Mouse (Mus musculus): ENCODE measurements around the gene Sp9. TPM values are rescaled to one million over a fixed set of nuclear protein-coding genes. Genes with fewer than 3 reads are reported as not detected.

Sp9 gene
- total and polyA plus RNA-seq, 2 experiments from 2014 or later, result 9.8 to 18.1 TPM

- DNase-seq (peak; percentile 74), ATAC-seq (peak; percentile 58; the same call in 1 of the 2 replicates)
- TF ChIP-seq CTCF (IDR thresholded peaks at IDR 0.05; ENCODE audit: low read depth), result peak; percentile 71
- Histone ChIP-seq H3K9ac (no peak overlapping the region), H3K4me3 (ENCODE audit: low read depth, low read length) (no peak overlapping the region), H3K27ac (ENCODE audit: low read depth, low read length) (no peak overlapping the region), H3K4me1 (ENCODE audit: insufficient read depth) (no peaks in the 10 kb centered on the region), H3K9me3 (ENCODE audit: low read length) (no peaks in the 10 kb centered on the region), H3K4me2 (ENCODE audit: low read depth) (no peak overlapping the region), H3K27me3 (ENCODE audit: insufficient read depth, low read length) (peaks cover 5% of the 10 kb centered on the region; the same call in 1 of the 2 replicates), H3K36me3 (ENCODE audit: insufficient read depth) (peaks cover 14% of the 10 kb centered on the region)
- WGBS, result 7% methylated on average over 2 of the region's 2 CpGs
Measured at GRCm38 (mm10) chr2:73285630-73286029, 13.9 kb downstream of the Sp9 start.

GRCm38 (mm10) chr2:73291130-73291529 is 19.4 kb downstream of the Sp9 start:
- H3K36me3 ChIP-seq (ENCODE audit: insufficient read depth), result peaks cover 35% of the 10 kb centered on the region
- WGBS, result 93% methylated on average over 4 of the region's 4 CpGs
- H3K9me3 ChIP-seq (ENCODE audit: low read length), result no peaks in the 10 kb centered on the region
- H3K27ac ChIP-seq (ENCODE audit: low read depth, low read length), result no peak overlapping the region
- no peak overlapping the region for H3K9ac ChIP-seq
- no peak overlapping the region for H3K4me3 ChIP-seq (ENCODE audit: low read depth, low read length)
- ATAC-seq, result no peak
- no peaks in the 10 kb centered on the region for H3K4me1 ChIP-seq (ENCODE audit: insufficient read depth)
- H3K4me2 ChIP-seq (ENCODE audit: low read depth), result no peak overlapping the region
- no peaks in the 10 kb centered on the region for H3K27me3 ChIP-seq (ENCODE audit: insufficient read depth, low read length)
- no peak for DNase-seq
- TF ChIP-seq CTCF (IDR thresholded peaks at IDR 0.05; ENCODE audit: low read depth), result no peak

GRCm38 (mm10) chr2:73295023-73295422 is 23.3 kb downstream of the Sp9 start:
- Histone ChIP-seq H3K9me3 (ENCODE audit: low read length) (no peaks in the 10 kb centered on the region), H3K9ac (no peak overlapping the region), H3K36me3 (ENCODE audit: insufficient read depth) (peaks cover 31% of the 10 kb centered on the region), H3K4me2 (ENCODE audit: low read depth) (no peak overlapping the region), H3K27ac (ENCODE audit: low read depth, low read length) (no peak overlapping the region), H3K27me3 (ENCODE audit: insufficient read depth, low read length) (no peaks in the 10 kb centered on the region), H3K4me1 (ENCODE audit: insufficient read depth) (no peaks in the 10 kb centered on the region), H3K4me3 (ENCODE audit: low read depth, low read length) (no peak overlapping the region)
- ATAC-seq, result no peak
- no peak for DNase-seq
- no peak for TF ChIP-seq CTCF (IDR thresholded peaks at IDR 0.05; ENCODE audit: low read depth)
- WGBS, result 85% methylated on average over 7 of the region's 7 CpGs

GRCm38 (mm10) chr2:73298154-73298553 is 26.4 kb downstream of the Sp9 start:
- H3K4me3 ChIP-seq (ENCODE audit: low read depth, low read length), result no peak overlapping the region
- no peak for TF ChIP-seq CTCF (IDR thresholded peaks at IDR 0.05; ENCODE audit: low read depth)
- no peak for ATAC-seq
- H3K27me3 ChIP-seq (ENCODE audit: insufficient read depth, low read length), result no peaks in the 10 kb centered on the region
- no peak for DNase-seq
- no peak overlapping the region for H3K4me2 ChIP-seq (ENCODE audit: low read depth)
- no peaks in the 10 kb centered on the region for H3K4me1 ChIP-seq (ENCODE audit: insufficient read depth)
- 74% methylated on average over 7 of the region's 7 CpGs for WGBS
- no peak overlapping the region for H3K27ac ChIP-seq (ENCODE audit: low read depth, low read length)
- H3K9ac ChIP-seq, result no peak overlapping the region
- H3K36me3 ChIP-seq (ENCODE audit: insufficient read depth), result peaks cover 27% of the 10 kb centered on the region
- H3K9me3 ChIP-seq (ENCODE audit: low read length), result no peaks in the 10 kb centered on the region

- no peak for ATAC-seq
- no peaks in the 10 kb centered on the region for H3K4me1 ChIP-seq (ENCODE audit: insufficient read depth)
- DNase-seq, result no peak
- peaks cover 32% of the 10 kb centered on the region for H3K36me3 ChIP-seq (ENCODE audit: insufficient read depth)
- H3K4me2 ChIP-seq (ENCODE audit: low read depth), result no peak overlapping the region
- WGBS, result 29% methylated on average over 3 of the region's 3 CpGs
- H3K27ac ChIP-seq (ENCODE audit: low read depth, low read length), result no peak overlapping the region
- TF ChIP-seq CTCF (IDR thresholded peaks at IDR 0.05; ENCODE audit: low read depth), result no peak
- no peaks in the 10 kb centered on the region for H3K9me3 ChIP-seq (ENCODE audit: low read length)
- no peaks in the 10 kb centered on the region for H3K27me3 ChIP-seq (ENCODE audit: insufficient read depth, low read length)
- no peak overlapping the region for H3K9ac ChIP-seq
- H3K4me3 ChIP-seq (ENCODE audit: low read depth, low read length), result no peak overlapping the region
Measured at GRCm38 (mm10) chr2:73298841-73299240, 27.1 kb downstream of the Sp9 start.

- ATAC-seq (no peak), DNase-seq (no peak)
- Histone ChIP-seq H3K36me3 (ENCODE audit: insufficient read depth) (peaks cover 45% of the 10 kb centered on the region), H3K9me3 (ENCODE audit: low read length) (no peaks in the 10 kb centered on the region), H3K27me3 (ENCODE audit: insufficient read depth, low read length) (no peaks in the 10 kb centered on the region), H3K4me1 (ENCODE audit: insufficient read depth) (no peaks in the 10 kb centered on the region), H3K4me3 (ENCODE audit: low read depth, low read length) (no peak overlapping the region), H3K4me2 (ENCODE audit: low read depth) (no peak overlapping the region), H3K27ac (ENCODE audit: low read depth, low read length) (no peak overlapping the region), H3K9ac (no peak overlapping the region)
- TF ChIP-seq CTCF (IDR thresholded peaks at IDR 0.05; ENCODE audit: low read depth), result no peak
- 90% methylated on average over 1 of the region's 1 CpGs for WGBS
Measured at GRCm38 (mm10) chr2:73301979-73302378, 30.3 kb downstream of the Sp9 start.

GRCm38 (mm10) chr2:73302722-73303121 is 31.0 kb downstream of the Sp9 start:
- Histone ChIP-seq H3K9ac (no peak overlapping the region), H3K4me3 (ENCODE audit: low read depth, low read length) (no peak overlapping the region), H3K9me3 (ENCODE audit: low read length) (no peaks in the 10 kb centered on the region), H3K4me2 (ENCODE audit: low read depth) (no peak overlapping the region), H3K36me3 (ENCODE audit: insufficient read depth) (peaks cover 51% of the 10 kb centered on the region), H3K27me3 (ENCODE audit: insufficient read depth, low read length) (no peaks in the 10 kb centered on the region), H3K4me1 (ENCODE audit: insufficient read depth) (no peaks in the 10 kb centered on the region), H3K27ac (ENCODE audit: low read depth, low read length) (no peak overlapping the region)
- no peak for ATAC-seq
- DNase-seq, result no peak
- 97% methylated on average over 9 of the region's 9 CpGs for WGBS
- no peak for TF ChIP-seq CTCF (IDR thresholded peaks at IDR 0.05; ENCODE audit: low read depth)

GRCm38 (mm10) chr2:73304506-73304905 is 32.8 kb downstream of the Sp9 start:
- no peak for ATAC-seq

More at GRCm38 (mm10) chr2:73304506-73304905, 32.8 kb downstream of the Sp9 start:
- Histone ChIP-seq H3K4me1 (ENCODE audit: insufficient read depth) (no peaks in the 10 kb centered on the region), H3K4me3 (ENCODE audit: low read depth, low read length) (no peak overlapping the region), H3K4me2 (ENCODE audit: low read depth) (no peak overlapping the region), H3K36me3 (ENCODE audit: insufficient read depth) (peaks cover 56% of the 10 kb centered on the region), H3K9me3 (ENCODE audit: low read length) (no peaks in the 10 kb centered on the region), H3K27me3 (ENCODE audit: insufficient read depth, low read length) (no peaks in the 10 kb centered on the region), H3K27ac (ENCODE audit: low read depth, low read length) (no peak overlapping the region), H3K9ac (no peak overlapping the region)
- TF ChIP-seq CTCF (IDR thresholded peaks at IDR 0.05; ENCODE audit: low read depth), result no peak
- no peak for DNase-seq
- 85% methylated on average over 5 of the region's 5 CpGs for WGBS
